Mouse (Mus musculus) lung, postnatal 0 days (tissue): ENCODE data around the gene Cep63.

Experiments used
- CTCF ChIP-seq: IDR thresholded peaks from 2 replicates; pipeline ENCODE4 v1.5.1; 2016; ENCODE audit warnings: antibody characterized with exemption, mild to moderate bottlenecking
- EP300 ChIP-seq: IDR thresholded peaks from 2 replicates; pipeline ENCODE4 v1.6.1; 2016; ENCODE audit warnings: antibody characterized with exemption, mild to moderate bottlenecking, control low read depth

DNA sequence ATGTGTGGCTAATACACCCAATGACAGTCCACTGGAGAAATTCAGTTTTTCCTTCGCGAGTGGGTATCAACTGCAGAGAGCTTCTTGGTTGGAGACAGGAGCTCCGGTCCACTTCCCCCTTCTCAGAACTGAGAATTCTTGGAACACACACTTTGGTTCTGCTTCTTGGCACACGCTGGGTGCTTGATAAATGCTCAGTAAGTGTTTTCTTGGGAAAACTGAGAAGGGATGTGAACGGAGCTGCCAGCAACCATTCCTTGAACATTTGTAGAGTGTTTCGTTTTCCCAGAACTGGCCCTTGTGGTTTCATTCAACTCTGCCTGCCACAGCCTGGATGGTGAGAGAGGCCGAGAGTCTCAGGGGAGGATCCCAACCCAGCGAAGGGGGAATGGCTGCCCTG is 77.1 kb downstream of the Cep63 start:
- no peak for TF ChIP-seq CTCF
- no peak for TF ChIP-seq EP300
